Mouse (Mus musculus): ENCODE data around the gene Crct1. TPM values are rescaled to one million over a fixed set of nuclear protein-coding genes. Genes with fewer than 3 reads are reported as not detected.

The Crct1 gene
- total and polyA plus RNA-seq, 3 experiments, result not detected

DNA sequence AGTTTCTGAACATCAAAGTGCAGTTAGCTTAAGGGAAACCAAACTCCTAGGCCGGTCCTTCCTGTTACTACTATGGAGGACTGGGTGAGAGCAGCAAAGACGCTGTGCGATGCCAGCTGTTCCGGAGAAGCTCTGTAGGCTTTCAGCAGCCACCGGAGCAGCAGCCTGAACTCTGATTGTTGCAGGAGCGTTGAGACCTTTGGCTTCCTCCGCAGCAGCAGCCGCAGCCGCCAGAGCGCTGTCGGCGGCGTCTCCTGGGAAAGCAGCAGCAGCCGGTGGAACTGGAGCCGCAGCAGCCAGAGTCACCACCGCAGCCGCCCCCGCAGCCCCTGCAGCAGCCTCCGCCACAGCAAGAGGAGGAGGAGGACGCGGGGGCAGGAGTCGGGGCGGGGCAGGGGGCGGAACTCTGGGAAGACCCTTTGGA lies 1.1 kb downstream of the Crct1 start:
- Histone ChIP-seq H3K27ac (ENCODE audit: control insufficient read depth, low read depth, low read length) (no peak overlapping the region), H3K36me3 (ENCODE audit: control insufficient read depth in 1 of 2, insufficient read depth in 2 of 2, low read length in 2 of 2) (no peaks in the 10 kb centered on the region), H3K4me1 (ENCODE audit: control insufficient read depth in 1 of 2, insufficient read depth in 2 of 2, low read length in 2 of 2) (no peaks in the 10 kb centered on the region), H3K9ac (ENCODE audit: control insufficient read depth, low read depth, low read length, poor library complexity, severe bottlenecking) (no peak overlapping the region), H3K27me3 (ENCODE audit: control insufficient read depth in 1 of 2, insufficient read depth in 2 of 2, low read length in 2 of 2) (no peaks in the 10 kb centered on the region), H3K4me3 (ENCODE audit: control insufficient read depth in 1 of 2, insufficient read depth in 1 of 2, low read depth in 2 of 2, low read length in 2 of 2) (no peak overlapping the region), H3K79me2 (ENCODE audit: control insufficient read depth, insufficient read depth, low read length, poor library complexity) (no peaks in the 10 kb centered on the region), H3K9me3 (replicated peaks; ENCODE audit: insufficient read depth, low read length) (no peaks in the 10 kb centered on the region)
- TF ChIP-seq MYB (IDR thresholded peaks at IDR 0.05; ENCODE audit: low read depth, low read length), result no peak
- no peak for TF ChIP-seq ZNF384 (IDR thresholded peaks at IDR 0.05; ENCODE audit: low read depth, low read length)
- TF ChIP-seq EP300 (IDR thresholded peaks at IDR 0.05; ENCODE audit: low read depth in 1 of 2, low read length in 2 of 2), result no peak
- TF ChIP-seq CHD2 (IDR thresholded peaks at IDR 0.05; ENCODE audit: low read length), result no peak
- TF ChIP-seq NRF1 (IDR thresholded peaks at IDR 0.05; ENCODE audit: insufficient read depth, low read depth, low read length, poor library complexity, severe bottlenecking), result no peak
- TF ChIP-seq MYC (IDR thresholded peaks at IDR 0.05; ENCODE audit: low read depth, low read length), result no peak
- no peak for TF ChIP-seq CHD1 (IDR thresholded peaks at IDR 0.05; ENCODE audit: low read depth, low read length)
- no peak for DNase-seq (ENCODE audit: low read depth, low spot score)

DNA sequence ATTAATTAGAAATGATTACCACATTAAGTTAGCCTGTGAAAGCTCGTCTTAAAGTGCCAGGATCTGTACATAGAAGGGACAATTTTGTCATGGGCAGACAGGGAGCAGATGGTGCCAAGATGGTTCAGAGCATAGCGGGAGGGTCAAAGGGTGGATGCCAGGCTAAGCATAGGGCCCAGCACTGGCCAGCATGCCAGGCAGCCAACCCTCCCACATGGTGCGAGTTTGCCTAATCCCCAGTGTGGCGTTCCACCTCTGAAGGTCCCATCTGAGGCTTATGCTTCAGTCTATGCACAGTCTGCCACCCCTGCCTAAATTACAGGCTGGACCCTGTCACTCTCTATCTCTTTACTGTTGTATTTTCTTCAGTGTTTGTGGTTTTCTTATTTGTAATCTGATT lies 12.6 kb downstream of the Crct1 start:
- Histone ChIP-seq H3K36me3 (ENCODE audit: control insufficient read depth in 1 of 2, insufficient read depth in 2 of 2, low read length in 2 of 2) (no peaks in the 10 kb centered on the region), H3K79me2 (ENCODE audit: control insufficient read depth, insufficient read depth, low read length, poor library complexity) (no peaks in the 10 kb centered on the region), H3K9me3 (replicated peaks; ENCODE audit: insufficient read depth, low read length) (no peaks in the 10 kb centered on the region), H3K4me3 (ENCODE audit: control insufficient read depth in 1 of 2, insufficient read depth in 1 of 2, low read depth in 2 of 2, low read length in 2 of 2) (no peak overlapping the region), H3K27ac (ENCODE audit: control insufficient read depth, low read depth, low read length) (no peak overlapping the region), H3K4me1 (ENCODE audit: control insufficient read depth in 1 of 2, insufficient read depth in 2 of 2, low read length in 2 of 2) (no peaks in the 10 kb centered on the region), H3K9ac (ENCODE audit: control insufficient read depth, low read depth, low read length, poor library complexity, severe bottlenecking) (no peak overlapping the region), H3K27me3 (ENCODE audit: control insufficient read depth in 1 of 2, insufficient read depth in 2 of 2, low read length in 2 of 2) (no peaks in the 10 kb centered on the region)
- TF ChIP-seq MYC (IDR thresholded peaks at IDR 0.05; ENCODE audit: low read depth, low read length), result no peak
- TF ChIP-seq USF2 (IDR thresholded peaks at IDR 0.05; ENCODE audit: borderline replicate concordance in 1 of 2, insufficient read depth in 1 of 2, low read depth in 1 of 2, low read length in 2 of 2), result no peak
- TF ChIP-seq CHD2 (IDR thresholded peaks at IDR 0.05; ENCODE audit: low read length), result no peak
- no peak for TF ChIP-seq MAZ (IDR thresholded peaks at IDR 0.05; ENCODE audit: low read depth, low read length)
- no peak for TF ChIP-seq POLR2A (IDR thresholded peaks at IDR 0.05; ENCODE audit: control insufficient read depth in 1 of 2, insufficient read depth in 1 of 2, low read depth in 1 of 2, low read length in 2 of 2, poor library complexity in 1 of 2)
- TF ChIP-seq TBP (IDR thresholded peaks at IDR 0.05; ENCODE audit: low read depth, low read length), result no peak
- no peak for TF ChIP-seq RAD21 (IDR thresholded peaks at IDR 0.05; ENCODE audit: low read depth, low read length)
- no peak for TF ChIP-seq CTCF (IDR thresholded peaks at IDR 0.05 in 2 of 3, conservative IDR thresholded peaks at IDR 0.05 in 1 of 3; ENCODE audit: control insufficient read depth in 1 of 3, insufficient read depth in 1 of 3, low read depth in 2 of 3, low read length in 3 of 3, poor library complexity in 1 of 3, severe bottlenecking in 1 of 3)
- no peak for TF ChIP-seq ZKSCAN1 (IDR thresholded peaks at IDR 0.05; ENCODE audit: low read depth, low read length)
- TF ChIP-seq ELF1 (IDR thresholded peaks at IDR 0.05; ENCODE audit: low read depth, low read length), result no peak
- TF ChIP-seq JUND (IDR thresholded peaks at IDR 0.05; ENCODE audit: low read depth, low read length), result no peak
- TF ChIP-seq MYB (IDR thresholded peaks at IDR 0.05; ENCODE audit: low read depth, low read length), result no peak
- no peak for TF ChIP-seq ZMIZ1 (IDR thresholded peaks at IDR 0.05; ENCODE audit: low read depth, low read length)
- no peak for TF ChIP-seq BHLHE40 (IDR thresholded peaks at IDR 0.05; ENCODE audit: borderline replicate concordance, low read depth, low read length)
- TF ChIP-seq RCOR1 (IDR thresholded peaks at IDR 0.05; ENCODE audit: low read depth, low read length), result no peak
- TF ChIP-seq CHD1 (IDR thresholded peaks at IDR 0.05; ENCODE audit: low read depth, low read length), result no peak
- TF ChIP-seq POLR2AphosphoS2 (IDR thresholded peaks at IDR 0.05; ENCODE audit: low read length), result no peak
- DNase-seq (ENCODE audit: low read depth, low spot score), result no peak
